Mouse (Mus musculus) embryo, embryonic 11 days (tissue): ENCODE results near the gene Fanca.
"Not testable (repeated sequence)": the region's sequence is repeated elsewhere in the genome, so short reads cannot be mapped to it uniquely, and the experiment has no call there.

Experiments
- DNase-seq: peaks from one replicate; pipeline ENCODE4 v3.0.0-alpha.2; 2015

Fanca gene

GRCm38 (mm10) chr8:123329961-123330360 is 11.6 kb upstream of the Fanca start:
- no peak for DNase-seq

- no peak for DNase-seq
Measured at GRCm38 (mm10) chr8:123329350-123329749, 11.0 kb upstream of the Fanca start.

- no peak for DNase-seq
Measured at GRCm38 (mm10) chr8:123328552-123328951, 10.2 kb upstream of the Fanca start.

GRCm38 (mm10) chr8:123319522-123320164 is 1.3 kb upstream of the Fanca start:
- DNase-seq, result peak; percentile 65

- no peak for DNase-seq
Measured at GRCm38 (mm10) chr8:123317781-123318466, 452 bp downstream of the Fanca start.

GRCm38 (mm10) chr8:123308738-123309137 is 9.6 kb downstream of the Fanca start:
- DNase-seq, result no peak

- no peak for DNase-seq
Measured at GRCm38 (mm10) chr8:123298301-123298700, 20.1 kb downstream of the Fanca start.

GRCm38 (mm10) chr8:123292785-123293184 is 25.6 kb downstream of the Fanca start:
- DNase-seq, result no peak

- DNase-seq, result no peak
Measured at GRCm38 (mm10) chr8:123292281-123292680, 26.1 kb downstream of the Fanca start.

GRCm38 (mm10) chr8:123291716-123292115 is 26.7 kb downstream of the Fanca start:
- DNase-seq, result no peak

GRCm38 (mm10) chr8:123290679-123291078 is 27.7 kb downstream of the Fanca start:
- DNase-seq, result no peak

- peak; percentile 31 for DNase-seq
Measured at GRCm38 (mm10) chr8:123290166-123290565, 28.2 kb downstream of the Fanca start.

- no peak for DNase-seq
Measured at GRCm38 (mm10) chr8:123287362-123287761, 31.0 kb downstream of the Fanca start.

- no peak for DNase-seq
Measured at GRCm38 (mm10) chr8:123284493-123284892, 33.9 kb downstream of the Fanca start.

- DNase-seq, result no peak
Measured at GRCm38 (mm10) chr8:123283991-123284390, 34.4 kb downstream of the Fanca start.

GRCm38 (mm10) chr8:123282994-123283393 is 35.4 kb downstream of the Fanca start:
- not testable (repeated sequence) for DNase-seq

GRCm38 (mm10) chr8:123280302-123281094 is 37.9 kb downstream of the Fanca start:
- DNase-seq, result no peak

- no peak for DNase-seq
Measured at GRCm38 (mm10) chr8:123279828-123280227, 38.5 kb downstream of the Fanca start.

GRCm38 (mm10) chr8:123278445-123278844 is 39.9 kb downstream of the Fanca start:
- no peak for DNase-seq

GRCm38 (mm10) chr8:123275096-123275495 is 43.3 kb downstream of the Fanca start:
- no peak for DNase-seq

- DNase-seq, result no peak
Measured at GRCm38 (mm10) chr8:123274447-123274846, 43.9 kb downstream of the Fanca start.

GRCm38 (mm10) chr8:123271901-123272300 is 46.5 kb downstream of the Fanca start:
- DNase-seq, result no peak

GRCm38 (mm10) chr8:123271147-123271546 is 47.2 kb downstream of the Fanca start:
- DNase-seq, result no peak
